Comparison of ENCODE assay signal across 24 mouse cellular contexts in the genomic region with DNA sequence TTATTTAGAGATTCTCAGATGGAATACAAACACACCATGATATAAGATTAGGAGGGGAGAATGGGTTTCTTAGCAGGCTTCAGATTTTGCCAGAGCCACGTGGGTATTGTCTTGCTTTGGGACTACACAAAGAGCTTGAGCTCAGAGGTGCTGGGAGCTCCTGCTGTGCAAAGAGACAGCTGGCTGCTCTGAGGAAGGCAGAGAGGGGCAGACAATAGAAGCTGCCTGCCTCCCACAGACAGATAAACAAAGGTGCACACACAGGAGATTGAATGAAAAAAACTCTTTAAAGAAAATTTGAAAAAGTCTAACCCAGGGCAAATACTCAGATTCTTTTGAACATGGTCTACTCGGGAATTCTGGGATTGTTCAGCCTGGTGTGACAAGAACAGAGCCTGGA. TPM values are rescaled to one million over a fixed set of nuclear protein-coding genes. Genes with fewer than 3 reads are reported as not detected.
DNase-seq lines count a peak whose midpoint lies in the region; ATAC-seq and TF ChIP-seq lines count a peak whose summit lies in the region.
"Had no signal": no experiment of that assay in that cellular context is flagged by ENCODE, and none has a peak within 500 bp of the region (broad histone marks: within the 10 kb centered on the region; RNA-seq: fewer than 3 reads in every experiment).

No protein-coding gene starts in this region.

- TF ChIP-seq CTCF in hindbrain, postnatal 0 days (IDR thresholded peaks at IDR 0.05; ENCODE audit: low read depth): no peak
- TF ChIP-seq CTCF in brain, embryonic 14.5 days (IDR thresholded peaks at IDR 0.05; ENCODE audit: borderline replicate concordance, extremely low read depth, insufficient read depth, insufficient read length): no peak

- DNase-seq in embryo, embryonic 10.5 days (ENCODE audit: low spot score): peak; percentile 20
- DNase-seq in embryo, embryonic 9.5 days (ENCODE audit: extremely low spot score): no peak
- DNase-seq in hindbrain, embryonic 10.5 days (ENCODE audit: low spot score): peak; percentile 13
- no peak for DNase-seq in hindbrain, postnatal 0 days (ENCODE audit: low spot score)
- peak; percentile 79 for DNase-seq in ES-CJ7 (ENCODE audit: low read depth, low spot score)
- peak; percentile 23 for DNase-seq in brain, embryonic 14.5 days (ENCODE audit: low read depth)
- DNase-seq in ovary, postnatal 14 days (ENCODE audit: low spot score): no peak
- DNase-seq: adrenal gland, postnatal 14 days; cerebellum, adult 18-20 months; cerebellum, adult 9-11 months; gastrocnemius, adult 2 months; gastrocnemius, postnatal 25 days; heart, postnatal 4 days; kidney, adult 2 months had no signal

- H3K27me3 ChIP-seq in hindbrain, embryonic 10.5 days (ENCODE audit: insufficient read depth, poor library complexity, severe bottlenecking): no peaks in the 10 kb centered on the region
- H3K27me3 ChIP-seq in hindbrain, postnatal 0 days (ENCODE audit: insufficient read depth, low read length): no peaks in the 10 kb centered on the region
- H3K27me3 ChIP-seq: forebrain, embryonic 15.5 days; heart, embryonic 13.5 days; hindbrain, embryonic 13.5 days; intestine, embryonic 15.5 days had no signal

- WGBS in hindbrain, embryonic 10.5 days: 4% methylated on average over 2 of the region's 2 CpGs
- 3% methylated on average over 2 of the region's 2 CpGs for WGBS in hindbrain, postnatal 0 days

- H3K4me2 ChIP-seq in hindbrain, postnatal 0 days (ENCODE audit: low read depth, low read length): no peak overlapping the region
- H3K4me2 ChIP-seq: forebrain, embryonic 15.5 days; heart, embryonic 13.5 days; hindbrain, embryonic 13.5 days; intestine, embryonic 15.5 days had no signal

- no peak for ATAC-seq in hindbrain, postnatal 0 days
- ATAC-seq: activated CD4-positive, CD25-positive, alpha-beta regulatory T cell, adult 4 months; forebrain, embryonic 15.5 days; intestine, embryonic 15.5 days had no signal

- H3K9ac ChIP-seq in hindbrain, postnatal 0 days (replicated peaks; ENCODE audit: low read length): no peak overlapping the region
- H3K9ac ChIP-seq: forebrain, embryonic 15.5 days; heart, embryonic 13.5 days; hindbrain, embryonic 13.5 days; intestine, embryonic 15.5 days had no signal

- no peak overlapping the region for H3K4me3 ChIP-seq in hindbrain, embryonic 10.5 days
- H3K4me3 ChIP-seq in hindbrain, postnatal 0 days (ENCODE audit: low read length): no peak overlapping the region
- H3K4me3 ChIP-seq: embryonic facial prominence, embryonic 10.5 days; forebrain, embryonic 15.5 days; gastrocnemius, adult 2 months; heart, embryonic 13.5 days; hindbrain, embryonic 13.5 days; intestine, embryonic 15.5 days had no signal

- peaks cover 10% of the 10 kb centered on the region; the same call in 1 of the 2 replicates for H3K4me1 ChIP-seq in hindbrain, embryonic 10.5 days (replicated peaks)
- H3K4me1 ChIP-seq in hindbrain, postnatal 0 days (ENCODE audit: insufficient read depth, low read length): no peaks in the 10 kb centered on the region
- H3K4me1 ChIP-seq: embryonic facial prominence, embryonic 10.5 days; forebrain, embryonic 15.5 days; heart, embryonic 13.5 days; hindbrain, embryonic 13.5 days; intestine, embryonic 15.5 days had no signal

- H3K36me3 ChIP-seq in hindbrain, embryonic 10.5 days: no peaks in the 10 kb centered on the region
- no peaks in the 10 kb centered on the region for H3K36me3 ChIP-seq in hindbrain, postnatal 0 days (ENCODE audit: insufficient read depth, low read length)
- H3K36me3 ChIP-seq: embryonic facial prominence, embryonic 10.5 days; forebrain, embryonic 15.5 days; G1E; heart, embryonic 13.5 days; hindbrain, embryonic 13.5 days; intestine, embryonic 15.5 days had no signal

- 0 out of 2 replicates have a peak overlapping the region, but pooled peaks have one; percentile 8 for H3K27ac ChIP-seq in hindbrain, embryonic 10.5 days
- H3K27ac ChIP-seq in hindbrain, postnatal 0 days: no peak overlapping the region
- H3K27ac ChIP-seq: embryonic facial prominence, embryonic 10.5 days; forebrain, embryonic 15.5 days; gastrocnemius, adult 2 months; heart, embryonic 13.5 days; hindbrain, embryonic 13.5 days; intestine, embryonic 15.5 days had no signal

- no peaks in the 10 kb centered on the region for H3K9me3 ChIP-seq in hindbrain, embryonic 10.5 days
- H3K9me3 ChIP-seq in hindbrain, postnatal 0 days (ENCODE audit: low read length): 0 out of 2 replicates have a peak, but pooled peaks cover 3% of the 10 kb centered on the region
- H3K9me3 ChIP-seq: forebrain, embryonic 15.5 days; G1E; intestine, embryonic 15.5 days had no signal

- TF ChIP-seq POLR2A in brain, embryonic 14.5 days (IDR thresholded peaks at IDR 0.05; ENCODE audit: borderline replicate concordance, extremely low read depth, insufficient read depth, insufficient read length, poor library complexity, severe bottlenecking): no peak

RNA-seq across cellular contexts. Expression of a gene that starts 8.6 kb away (rescaled TPM):
- 1.1 and 1.2 TPM in 2 replicates for polyA plus RNA-seq in hindbrain, embryonic 10.5 days (2016; fragmentation: Nextera tagmentation; extraction: Ambion mirVana)
- total RNA-seq in hindbrain, postnatal 0 days (2014; rRNA removed): 12.1 and 13.2 TPM in 2 replicates
- polyA plus RNA-seq in hindbrain, postnatal 0 days (2015; fragmentation: Nextera tagmentation; extraction: Ambion mirVana): 3.4 and 3.6 TPM in 2 replicates
- polyA plus RNA-seq in brain, embryonic 14.5 days (2012; rRNA removed): 3.4 and 4.0 TPM in 2 replicates
- total RNA-seq: G1E had no signal
- polyA plus RNA-seq: activated CD4-positive, CD25-positive, alpha-beta regulatory T cell, adult 4 months; C2C12; G1E had no signal

RNA-seq across cellular contexts. Expression of a gene that starts 10.7 kb away (rescaled TPM):
- polyA plus RNA-seq in hindbrain, embryonic 10.5 days (2016; fragmentation: Nextera tagmentation; extraction: Ambion mirVana): 3.7 and 7.1 TPM in 2 replicates
- total RNA-seq in hindbrain, postnatal 0 days (2014; rRNA removed): 53.6 and 56.6 TPM in 2 replicates
- 59.5 and 64.9 TPM in 2 replicates for polyA plus RNA-seq in hindbrain, postnatal 0 days (2015; fragmentation: Nextera tagmentation; extraction: Ambion mirVana)
- polyA plus RNA-seq in brain, embryonic 14.5 days (2012; rRNA removed): 22.0 and 34.0 TPM in 2 replicates
- total RNA-seq: gastrocnemius, adult 2 months; gastrocnemius, postnatal 25 days; granulocyte monocyte progenitor cell, adult 5-6 weeks; heart, adult 8-10 months had no signal
- polyA plus RNA-seq: C2C12, G1E had no signal

Comparison
In these comparisons a context has a peak if more than half of its experiments do, and no peak if none do; other contexts are left out.
1. DNase-seq: peak in embryo, embryonic 10.5 days (single experiment), hindbrain, embryonic 10.5 days (single experiment), ES-CJ7 (single experiment) and brain, embryonic 14.5 days (single experiment); none in embryo, embryonic 9.5 days (single experiment), hindbrain, postnatal 0 days (single experiment) and ovary, postnatal 14 days (single experiment).